Mouse (Mus musculus) ovary, postnatal 10 days (tissue): ENCODE measurements around the gene Coq2.

ENCODE experiments used
- DNase-seq: peaks from one replicate; pipeline ENCODE4 v3.0.0; 2022; ENCODE audit warnings: low spot score

The Coq2 gene

GRCm38 (mm10) chr5:100620952-100621351 is 54.0 kb downstream of the Coq2 start:
- DNase-seq: no peak

DNA sequence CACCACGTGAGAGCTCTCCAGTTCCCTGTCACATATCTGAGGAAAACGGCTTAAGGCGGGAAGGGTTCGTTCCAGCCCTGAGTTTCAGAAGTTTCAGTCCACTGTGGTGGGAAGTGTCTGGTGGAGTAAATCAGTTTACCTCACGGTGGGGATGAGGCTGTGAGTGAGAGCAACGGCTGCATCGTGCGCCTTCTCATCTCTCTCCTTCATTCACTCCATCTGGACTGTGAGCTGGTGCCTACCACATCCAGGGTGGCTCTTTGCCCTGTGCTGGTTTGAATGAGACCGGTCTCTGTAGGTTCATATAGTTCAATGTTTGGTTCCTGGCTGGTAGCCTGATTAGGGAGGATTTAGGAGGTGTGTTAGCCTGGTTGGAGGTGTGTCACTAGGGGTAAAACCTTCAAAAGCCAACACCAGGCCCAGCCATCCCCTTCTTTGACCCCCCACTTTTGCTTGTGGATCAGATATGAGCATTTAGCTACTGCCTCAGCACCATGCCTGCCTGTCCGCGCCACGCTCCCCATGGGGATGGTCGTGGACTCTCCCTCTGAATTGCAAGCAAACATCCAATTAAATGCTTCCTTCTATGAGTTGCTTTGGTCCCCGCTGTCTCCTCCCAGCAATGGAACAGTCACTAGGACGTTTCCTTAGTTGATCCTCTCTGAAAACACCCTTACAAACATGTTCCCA is 55.2 kb downstream of the Coq2 start:
- no peak for DNase-seq

DNA sequence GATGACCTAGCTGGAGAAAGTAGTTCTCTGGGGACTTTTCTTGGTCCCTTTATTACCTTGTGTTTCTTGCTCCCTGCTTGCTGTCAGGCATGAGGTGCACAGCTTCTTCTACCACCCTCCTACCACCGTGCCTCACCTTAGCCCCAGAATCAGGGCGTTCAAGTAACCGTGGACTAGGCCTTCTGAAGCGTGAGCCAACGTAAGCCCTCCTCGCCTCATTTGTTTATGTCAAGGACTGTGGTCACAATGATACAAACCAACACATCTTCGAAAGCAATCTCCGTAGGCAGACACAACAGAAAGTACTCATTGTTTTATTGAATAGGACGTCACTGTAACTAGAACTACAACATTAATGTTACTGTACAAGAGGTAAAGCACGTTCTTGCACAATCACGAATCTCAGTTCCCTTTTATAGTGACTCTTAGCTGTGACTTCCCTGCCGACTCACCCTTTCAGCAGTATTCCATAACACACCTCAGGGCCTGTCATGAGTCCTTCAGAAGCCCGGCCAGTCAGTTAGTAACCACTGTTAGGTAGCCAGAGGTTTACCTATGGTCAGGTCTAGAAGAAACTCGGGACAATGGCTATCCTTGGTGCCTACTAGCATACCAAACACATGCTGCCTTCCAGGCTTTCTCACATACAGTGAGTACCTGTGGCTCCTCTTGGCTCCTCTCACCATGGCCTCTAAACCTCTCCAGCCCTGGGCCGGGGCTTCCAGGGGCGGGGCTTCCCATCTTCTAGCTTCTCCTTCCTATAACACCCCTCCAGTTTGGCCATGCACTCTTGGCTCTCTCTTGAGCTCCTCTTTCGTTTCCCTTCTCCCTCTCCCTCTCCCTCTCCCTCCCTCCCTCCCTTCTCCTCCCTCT is 60.8 kb downstream of the Coq2 start:
- DNase-seq: no peak

DNA sequence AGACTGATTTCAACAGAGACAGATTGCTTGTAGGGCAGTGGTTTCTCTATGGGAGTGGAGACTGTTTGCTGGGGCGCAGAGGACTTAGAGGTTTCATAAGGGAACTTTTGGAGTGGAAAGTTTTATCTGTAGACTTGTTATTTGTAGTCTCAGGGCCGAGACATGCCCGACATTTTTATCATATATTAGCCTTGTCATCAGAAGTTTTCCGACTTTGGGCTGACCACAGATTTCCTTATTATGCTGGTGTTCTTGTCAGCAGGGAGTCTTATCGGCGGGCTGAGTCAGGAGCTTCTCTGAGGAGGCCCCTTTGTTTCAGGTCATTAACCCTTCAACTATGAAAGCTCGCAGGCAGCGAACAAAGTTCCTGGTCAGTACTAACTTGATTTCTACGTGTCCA is 67.1 kb downstream of the Coq2 start:
- no peak for DNase-seq

GRCm38 (mm10) chr5:100607090-100607762 is 67.7 kb downstream of the Coq2 start:
- DNase-seq: no peak

GRCm38 (mm10) chr5:100605828-100606229 is 69.1 kb downstream of the Coq2 start:
- DNase-seq: no peak
